Mouse (Mus musculus): ENCODE measurements at regions not wholly inside any gene's neighbourhood (a gene's known extent, or its start where the extent isn't known, plus 50 kb on each side); places are given as distances from the start of the nearest gene placed in this dataset.
A peak's percentile ranks its signal among the peaks of the same experiment; 100 is the strongest.

GRCm38 (mm10) chr11:20913042-20913441 lies 82.2 kb upstream of the Lgalsl start:
- 84% methylated on average over 2 of the region's 2 CpGs for WGBS
- Histone ChIP-seq H3K36me3 (no peaks in the 10 kb centered on the region), H3K4me3 (no peak overlapping the region), H3K9me3 (replicated peaks) (no peaks in the 10 kb centered on the region), H3K4me1 (peaks cover 40% of the 10 kb centered on the region), H3K27me3 (ENCODE audit: low read depth, poor library complexity, severe bottlenecking) (no peaks in the 10 kb centered on the region), H3K27ac (no peak overlapping the region)
- DNase-seq (ENCODE audit: low spot score), result no peak

GRCm38 (mm10) chr11:20913598-20914296 lies 82.9 kb upstream of the Lgalsl start:
- 26% methylated on average over 8 of the region's 8 CpGs for WGBS
- no peaks in the 10 kb centered on the region for H3K9me3 ChIP-seq (replicated peaks)
- peak overlapping the region; percentile 84 for H3K27ac ChIP-seq
- H3K36me3 ChIP-seq, result no peaks in the 10 kb centered on the region
- no peak overlapping the region for H3K4me3 ChIP-seq
- peaks cover 40% of the 10 kb centered on the region for H3K4me1 ChIP-seq
- H3K27me3 ChIP-seq (ENCODE audit: low read depth, poor library complexity, severe bottlenecking), result no peaks in the 10 kb centered on the region
- peak; percentile 91 for DNase-seq (ENCODE audit: low spot score)

GRCm38 (mm10) chr11:20914297-20914997 lies 83.6 kb upstream of the Lgalsl start:
- DNase-seq (ENCODE audit: low spot score), result no peak
- Histone ChIP-seq H3K4me1 (peaks cover 40% of the 10 kb centered on the region), H3K9me3 (replicated peaks) (no peaks in the 10 kb centered on the region), H3K36me3 (no peaks in the 10 kb centered on the region), H3K27ac (peak overlapping the region; percentile 84), H3K27me3 (ENCODE audit: low read depth, poor library complexity, severe bottlenecking) (no peaks in the 10 kb centered on the region), H3K4me3 (no peak overlapping the region)
- 62% methylated on average over 12 of the region's 12 CpGs for WGBS

- WGBS, result 12% methylated on average over 8 of the region's 8 CpGs
- H3K9me3 ChIP-seq (replicated peaks), result no peaks in the 10 kb centered on the region
- DNase-seq (ENCODE audit: low spot score), result peak; percentile 60
These were observed 84.3 kb upstream of the Lgalsl start for GRCm38 (mm10) chr11:20915182-20915602.

GRCm38 (mm10) chr11:20915687-20916432 lies 85.0 kb upstream of the Lgalsl start:
- H3K4me3 ChIP-seq, result no peak overlapping the region
- no peaks in the 10 kb centered on the region for H3K27me3 ChIP-seq (ENCODE audit: low read depth, poor library complexity, severe bottlenecking)
- WGBS, result 40% methylated on average over 7 of the region's 7 CpGs
- DNase-seq (ENCODE audit: low spot score), result no peak
- no peaks in the 10 kb centered on the region for H3K36me3 ChIP-seq
- H3K27ac ChIP-seq, result peak overlapping the region; percentile 84
- no peaks in the 10 kb centered on the region for H3K9me3 ChIP-seq (replicated peaks)
- peaks cover 40% of the 10 kb centered on the region for H3K4me1 ChIP-seq

More at GRCm38 (mm10) chr11:20915182-20915602, 84.3 kb upstream of the Lgalsl start:
- H3K36me3 ChIP-seq, result no peaks in the 10 kb centered on the region
- no peak overlapping the region for H3K4me3 ChIP-seq
- H3K27me3 ChIP-seq (ENCODE audit: low read depth, poor library complexity, severe bottlenecking), result no peaks in the 10 kb centered on the region
- peaks cover 40% of the 10 kb centered on the region for H3K4me1 ChIP-seq
- peak overlapping the region; percentile 84 for H3K27ac ChIP-seq

GRCm38 (mm10) chr11:20916473-20916911 lies 85.6 kb upstream of the Lgalsl start:
- DNase-seq (ENCODE audit: low spot score), result no peak
- peaks cover 44% of the 10 kb centered on the region for H3K4me1 ChIP-seq
- 73% methylated on average over 6 of the region's 6 CpGs for WGBS
- peak overlapping the region; percentile 84 for H3K27ac ChIP-seq
- H3K27me3 ChIP-seq (ENCODE audit: low read depth, poor library complexity, severe bottlenecking), result no peaks in the 10 kb centered on the region
- H3K36me3 ChIP-seq, result no peaks in the 10 kb centered on the region
- no peak overlapping the region for H3K4me3 ChIP-seq
- no peaks in the 10 kb centered on the region for H3K9me3 ChIP-seq (replicated peaks)

GRCm38 (mm10) chr11:20916961-20917360 lies 86.1 kb upstream of the Lgalsl start:
- no peak overlapping the region for H3K4me3 ChIP-seq
- H3K9me3 ChIP-seq (replicated peaks), result no peaks in the 10 kb centered on the region
- H3K27me3 ChIP-seq (ENCODE audit: low read depth, poor library complexity, severe bottlenecking), result no peaks in the 10 kb centered on the region
- H3K4me1 ChIP-seq, result peaks cover 49% of the 10 kb centered on the region
- peak overlapping the region; percentile 84; the same call in 1 of the 2 replicates for H3K27ac ChIP-seq
- 93% methylated on average over 7 of the region's 7 CpGs for WGBS
- H3K36me3 ChIP-seq, result no peaks in the 10 kb centered on the region
- DNase-seq (ENCODE audit: low spot score), result no peak

- H3K27me3 ChIP-seq (ENCODE audit: low read depth, poor library complexity, severe bottlenecking), result no peaks in the 10 kb centered on the region
- DNase-seq (ENCODE audit: low spot score), result no peak
- peaks cover 54% of the 10 kb centered on the region for H3K4me1 ChIP-seq
- H3K27ac ChIP-seq, result 0 out of 2 replicates have a peak overlapping the region, but pooled peaks have one; percentile 84
- 48% methylated on average over 5 of the region's 5 CpGs for WGBS
- no peaks in the 10 kb centered on the region for H3K36me3 ChIP-seq
- H3K4me3 ChIP-seq, result no peak overlapping the region
- H3K9me3 ChIP-seq (replicated peaks), result no peaks in the 10 kb centered on the region
These were observed 86.6 kb upstream of the Lgalsl start for GRCm38 (mm10) chr11:20917483-20917882.

GRCm38 (mm10) chr11:20923115-20923514 lies 92.3 kb upstream of the Lgalsl start:
- Histone ChIP-seq H3K4me1 (peaks cover 23% of the 10 kb centered on the region), H3K9me3 (replicated peaks) (no peaks in the 10 kb centered on the region), H3K27ac (no peak overlapping the region), H3K27me3 (ENCODE audit: low read depth, poor library complexity, severe bottlenecking) (no peaks in the 10 kb centered on the region), H3K4me3 (no peak overlapping the region), H3K36me3 (no peaks in the 10 kb centered on the region)
- WGBS, result 59% methylated on average over 6 of the region's 6 CpGs
- DNase-seq (ENCODE audit: low spot score), result no peak

GRCm38 (mm10) chr11:20929426-20929825 lies 98.6 kb upstream of the Lgalsl start:
- Histone ChIP-seq H3K27ac (no peak overlapping the region), H3K9me3 (replicated peaks) (no peaks in the 10 kb centered on the region), H3K36me3 (no peaks in the 10 kb centered on the region), H3K27me3 (ENCODE audit: low read depth, poor library complexity, severe bottlenecking) (no peaks in the 10 kb centered on the region), H3K4me3 (no peak overlapping the region), H3K4me1 (peaks cover under 1% of the 10 kb centered on the region; the same call in 1 of the 2 replicates)
- no peak for DNase-seq (ENCODE audit: low spot score)
- WGBS, result 87% methylated on average over 1 of the region's 1 CpGs

GRCm38 (mm10) chr11:20930045-20930444 lies 99.2 kb upstream of the Lgalsl start:
- DNase-seq (ENCODE audit: low spot score), result no peak
- no peaks in the 10 kb centered on the region for H3K9me3 ChIP-seq (replicated peaks)
- H3K4me1 ChIP-seq, result peaks cover 6% of the 10 kb centered on the region
- no peak overlapping the region for H3K27ac ChIP-seq
- 65% methylated on average over 2 of the region's 2 CpGs for WGBS
- no peaks in the 10 kb centered on the region for H3K27me3 ChIP-seq (ENCODE audit: low read depth, poor library complexity, severe bottlenecking)
- H3K36me3 ChIP-seq, result no peaks in the 10 kb centered on the region
- H3K4me3 ChIP-seq, result no peak overlapping the region

- no peak overlapping the region for H3K4me3 ChIP-seq
- H3K9me3 ChIP-seq (replicated peaks), result no peaks in the 10 kb centered on the region
- DNase-seq (ENCODE audit: low spot score), result no peak
- H3K27ac ChIP-seq, result no peak overlapping the region
- H3K36me3 ChIP-seq, result no peaks in the 10 kb centered on the region
- 92% methylated on average over 5 of the region's 5 CpGs for WGBS
- no peaks in the 10 kb centered on the region for H3K27me3 ChIP-seq (ENCODE audit: low read depth, poor library complexity, severe bottlenecking)
- peaks cover 10% of the 10 kb centered on the region for H3K4me1 ChIP-seq
These were observed 99.7 kb upstream of the Lgalsl start for GRCm38 (mm10) chr11:20930573-20930972.

Data from limb, embryonic 10.5 days (tissue).